Mouse (Mus musculus) MEL (cell line): ENCODE measurements around the gene Gm15737. TPM values are rescaled to one million over a fixed set of nuclear protein-coding genes. Genes with fewer than 3 reads are reported as not detected.

Source experiments
- DNase-seq: peaks from one replicate; pipeline ENCODE4 v3.0.0; 2011; ENCODE audit warnings: low read depth, low spot score
- H3K27ac ChIP-seq: 2 replicates; pipeline ENCODE4 v1.5.1; 2012; ENCODE audit warnings: low read depth, mild to moderate bottlenecking, control low read depth, low read length, moderate library complexity; ENCODE audit not compliant: control insufficient read depth
- H3K27me3 ChIP-seq, 2 experiments: fragments of 150-350 bp in 1 of 2; sonication (generic) in 1 of 2; 2 replicates each; pipeline ENCODE4 v1.6.1; 2012; ENCODE audit warnings: low read length in 2 of 2, mild to moderate bottlenecking in 2 of 2, improper control_type of control experiment in 1 of 2, moderate library complexity in 1 of 2; ENCODE audit not compliant: insufficient read depth in 2 of 2, control insufficient read depth in 1 of 2
- H3K36me3 ChIP-seq, 2 experiments: 2 replicates each; pipeline ENCODE4 v1.6.1; 2012 to 2014; ENCODE audit warnings: low read length in 2 of 2, improper control_type of control experiment in 1 of 2, inconsistent platforms in 1 of 2, mild to moderate bottlenecking in 1 of 2; ENCODE audit not compliant: insufficient read depth in 2 of 2, control insufficient read depth in 1 of 2
- H3K4me1 ChIP-seq, 2 experiments: fragments of 150-350 bp in 1 of 2; sonication (generic) in 1 of 2; 2 replicates each; pipeline ENCODE4 v1.6.1; 2012; ENCODE audit warnings: low read length in 2 of 2, improper control_type of control experiment in 1 of 2, mild to moderate bottlenecking in 1 of 2; ENCODE audit not compliant: insufficient read depth in 2 of 2, control insufficient read depth in 1 of 2
- H3K4me3 ChIP-seq, 2 experiments: fragments of 150-350 bp in 1 of 2; sonication (generic) in 1 of 2; 2 replicates each; pipeline ENCODE4 v1.5.1; 2012; ENCODE audit warnings: low read depth in 2 of 2, low read length in 2 of 2, mild to moderate bottlenecking in 2 of 2, moderate library complexity in 2 of 2, control low read depth in 1 of 2, improper control_type of control experiment in 1 of 2; ENCODE audit not compliant: control insufficient read depth in 1 of 2, insufficient read depth in 1 of 2
- H3K79me2 ChIP-seq: 2 replicates; pipeline ENCODE4 v1.6.1; 2012; ENCODE audit warnings: mild to moderate bottlenecking, low read length, moderate library complexity; ENCODE audit not compliant: control insufficient read depth, poor library complexity, insufficient read depth
- H3K9ac ChIP-seq: 2 replicates; pipeline ENCODE4 v1.6.1; 2012; ENCODE audit warnings: low read depth, mild to moderate bottlenecking, control low read depth, low read length, moderate library complexity; ENCODE audit not compliant: control insufficient read depth, poor library complexity, severe bottlenecking
- H3K9me3 ChIP-seq: fragments of 150-350 bp; sonication (generic); replicated peaks from 2 replicates; pipeline ENCODE4 v1.6.1; 2012; ENCODE audit warnings: mild to moderate bottlenecking, low read length, improper control_type of control experiment, moderate library complexity; ENCODE audit not compliant: insufficient read depth
- BHLHE40 ChIP-seq: IDR thresholded peaks from 2 replicates; pipeline ENCODE4 v1.6.1; 2012; ENCODE audit warnings: low read depth, mild to moderate bottlenecking, inconsistent platforms, low read length, improper control_type of control experiment, borderline replicate concordance
- CHD1 ChIP-seq: IDR thresholded peaks from 2 replicates; pipeline ENCODE4 v1.6.1; 2012; ENCODE audit warnings: low read depth, mild to moderate bottlenecking, inconsistent platforms, low read length, improper control_type of control experiment
- CHD2 ChIP-seq: IDR thresholded peaks from 2 replicates; pipeline ENCODE4 v1.6.1; 2011; ENCODE audit warnings: low read length, improper control_type of control experiment
- E2F4 ChIP-seq: IDR thresholded peaks from 2 replicates; pipeline ENCODE4 v1.6.1; 2011; ENCODE audit warnings: low read depth, low read length, improper control_type of control experiment, borderline replicate concordance
- ETS1 ChIP-seq: IDR thresholded peaks from 2 replicates; pipeline ENCODE4 v1.6.1; 2012; ENCODE audit warnings: low read depth, mild to moderate bottlenecking, inconsistent platforms, low read length, improper control_type of control experiment, moderate library complexity
- GATA1 ChIP-seq: IDR thresholded peaks from 2 replicates; pipeline ENCODE4 v1.6.1; 2011; ENCODE audit warnings: low read depth, low read length, improper control_type of control experiment
- JUND ChIP-seq: IDR thresholded peaks from 2 replicates; pipeline ENCODE4 v1.6.1; 2011; ENCODE audit warnings: low read depth, mild to moderate bottlenecking, improper control_type of control experiment, low read length
- KAT2A ChIP-seq: conservative IDR thresholded peaks from 2 replicates; pipeline ENCODE4 v1.6.1; 2012; ENCODE audit warnings: low read depth, low read length, improper control_type of control experiment, inconsistent platforms
- MAFK ChIP-seq: IDR thresholded peaks from 2 replicates; pipeline ENCODE4 v1.6.1; 2011; ENCODE audit warnings: low read depth, mild to moderate bottlenecking, low read length, improper control_type of control experiment, borderline replicate concordance
- MAX ChIP-seq: IDR thresholded peaks from 2 replicates; pipeline ENCODE4 v1.6.1; 2011; ENCODE audit warnings: low read length, improper control_type of control experiment
- MAZ ChIP-seq: IDR thresholded peaks from 2 replicates; pipeline ENCODE4 v1.6.1; 2012; ENCODE audit warnings: low read depth, mild to moderate bottlenecking, inconsistent platforms, low read length, improper control_type of control experiment
- MXI1 ChIP-seq: IDR thresholded peaks from 2 replicates; pipeline ENCODE4 v1.6.1; 2011; ENCODE audit warnings: mild to moderate bottlenecking, low read depth, low read length, improper control_type of control experiment
- MYB ChIP-seq: IDR thresholded peaks from 2 replicates; pipeline ENCODE4 v1.6.1; 2011; ENCODE audit warnings: mild to moderate bottlenecking, low read depth, low read length, improper control_type of control experiment
- MYC ChIP-seq: IDR thresholded peaks from 2 replicates; pipeline ENCODE4 v1.6.1; 2011; ENCODE audit warnings: low read depth, mild to moderate bottlenecking, low read length, improper control_type of control experiment, moderate library complexity
- NELFE ChIP-seq: IDR thresholded peaks from 2 replicates; pipeline ENCODE4 v1.6.1; 2011; ENCODE audit warnings: low read depth, low read length, improper control_type of control experiment
- NRF1 ChIP-seq: IDR thresholded peaks from 2 replicates; pipeline ENCODE4 v1.6.1; 2014; ENCODE audit warnings: low read depth, mild to moderate bottlenecking, inconsistent platforms, low read length, improper control_type of control experiment, moderate library complexity; ENCODE audit not compliant: poor library complexity, insufficient read depth, severe bottlenecking
- POLR2A ChIP-seq, 2 experiments: IDR thresholded peaks; 2 replicates each; pipeline ENCODE4 v1.6.1; 2011 to 2012; ENCODE audit warnings: low read length in 2 of 2, mild to moderate bottlenecking in 2 of 2, control low read depth in 1 of 2, improper control_type of control experiment in 1 of 2, low read depth in 1 of 2, moderate library complexity in 1 of 2; ENCODE audit not compliant: control insufficient read depth in 1 of 2, insufficient read depth in 1 of 2, poor library complexity in 1 of 2
- POLR2AphosphoS5 ChIP-seq: IDR thresholded peaks from 2 replicates; pipeline ENCODE4 v1.6.1; 2012; ENCODE audit warnings: low read depth, borderline replicate concordance, mild to moderate bottlenecking, inconsistent platforms, low read length, moderate library complexity, mixed read lengths
- RCOR1 ChIP-seq: IDR thresholded peaks from 2 replicates; pipeline ENCODE4 v1.6.1; 2012; ENCODE audit warnings: low read depth, mild to moderate bottlenecking, inconsistent platforms, low read length, improper control_type of control experiment
- TCF12 ChIP-seq: IDR thresholded peaks from 2 replicates; pipeline ENCODE4 v1.6.1; 2014; ENCODE audit warnings: low read depth, mild to moderate bottlenecking, inconsistent platforms, low read length, improper control_type of control experiment, moderate library complexity
- UBTF ChIP-seq: IDR thresholded peaks from 2 replicates; pipeline ENCODE4 v1.6.1; 2012; ENCODE audit warnings: low read depth, mild to moderate bottlenecking, inconsistent platforms, low read length, improper control_type of control experiment, moderate library complexity, borderline replicate concordance; ENCODE audit not compliant: insufficient read depth
- USF1 ChIP-seq: IDR thresholded peaks from 2 replicates; pipeline ENCODE4 v1.6.1; 2014; ENCODE audit warnings: low read depth, mild to moderate bottlenecking, inconsistent platforms, low read length, improper control_type of control experiment, moderate library complexity
- ZC3H11A ChIP-seq: IDR thresholded peaks from 2 replicates; pipeline ENCODE4 v1.6.1; 2012; ENCODE audit warnings: low read depth, mild to moderate bottlenecking, inconsistent platforms, low read length, improper control_type of control experiment
- ZMIZ1 ChIP-seq: IDR thresholded peaks from 2 replicates; pipeline ENCODE4 v1.6.1; 2012; ENCODE audit warnings: low read depth, mild to moderate bottlenecking, inconsistent platforms, low read length, improper control_type of control experiment, moderate library complexity
- polyA plus RNA-seq, 2 experiments: library from polyadenylated mRNA; stranded (reverse) in 1 of 2; unstranded in 1 of 2; fragments of >175 nt in 1 of 2; fragments of >200 nt in 1 of 2; gene quantifications; 2 replicates each; pipeline versions ENCODE4 v1.2.1 to v1.2.4; 2012; ENCODE audit warnings: low replicate concordance in 2 of 2, low read depth in 1 of 2; ENCODE audit not compliant: insufficient read length in 2 of 2, insufficient read depth in 1 of 2, missing spikeins in 1 of 2
- total RNA-seq: library from RNA; depleted of rRNA; stranded (reverse); fragments of 300-350 nt; gene quantifications from 2 replicates; pipeline ENCODE4 v1.2.3, GENCODE M21; 2012

Gene Gm15737
- total and polyA plus RNA-seq, 3 experiments, result not detected

DNA sequence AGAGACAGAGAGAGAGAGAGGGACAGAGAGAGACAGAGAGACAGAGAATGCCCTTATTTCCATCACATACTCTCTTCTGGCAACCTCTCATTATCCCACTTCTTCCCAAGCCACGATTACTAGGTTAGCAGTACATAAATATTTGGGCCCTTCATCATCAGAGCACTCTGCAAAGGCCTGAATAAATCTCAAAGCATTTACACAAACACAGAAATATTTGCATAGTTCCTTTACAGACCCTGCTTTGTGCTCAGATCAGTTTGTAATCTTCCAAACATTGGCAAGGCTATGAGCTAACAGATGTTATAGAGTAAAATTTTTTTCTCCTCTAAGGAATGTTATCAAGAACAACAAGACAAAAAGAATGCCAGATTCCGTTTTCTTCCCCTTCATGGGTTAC lies 35.3 kb downstream of the Gm15737 start (continued):
- TF ChIP-seq USF1 (no peak), CHD1 (no peak), E2F4 (no peak)

DNA sequence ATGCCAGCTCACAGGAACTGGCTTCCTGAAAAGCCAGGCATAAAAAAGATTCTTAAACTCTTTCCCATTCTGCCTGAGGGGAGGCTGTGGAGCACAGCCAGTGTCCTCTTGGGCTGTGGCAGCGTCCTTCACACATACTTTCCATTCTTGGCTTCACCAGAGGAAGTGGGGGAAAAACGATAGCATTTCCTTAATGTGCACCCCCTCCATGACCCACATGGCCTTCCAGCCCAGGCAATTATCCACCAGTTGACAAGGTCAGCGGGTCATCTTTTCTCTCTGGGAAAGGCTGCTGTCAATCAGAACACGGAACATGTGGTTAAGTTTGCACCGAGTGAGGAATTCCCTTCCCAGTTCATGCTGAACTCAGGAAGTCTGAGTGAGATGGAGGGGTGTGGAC lies 36.8 kb downstream of the Gm15737 start:
- no peak overlapping the region for H3K27ac ChIP-seq
- TF ChIP-seq RCOR1 (no peak), BHLHE40 (no peak), MAZ (no peak), JUND (no peak), GATA1 (no peak), KAT2A (no peak), ZC3H11A (no peak), TCF12 (no peak), USF1 (no peak), NRF1 (no peak), MYC (no peak), UBTF (no peak), MAFK (no peak), NELFE (no peak), MXI1 (no peak), POLR2A (IDR thresholded peaks at IDR 0.05; ENCODE audit: control insufficient read depth in 1 of 2, insufficient read depth in 1 of 2, low read depth in 1 of 2, low read length in 2 of 2, poor library complexity in 1 of 2) (no peak)
- TF ChIP-seq, all 39 proteins: peak for 0
- Histone ChIP-seq H3K4me3 (no peak overlapping the region), H3K27me3 (no peaks in the 10 kb centered on the region), H3K79me2 (no peaks in the 10 kb centered on the region), H3K9me3 (no peaks in the 10 kb centered on the region), H3K9ac (no peak overlapping the region), H3K4me1 (no peaks in the 10 kb centered on the region), H3K36me3 (no peaks in the 10 kb centered on the region)
- no peak for DNase-seq

DNA sequence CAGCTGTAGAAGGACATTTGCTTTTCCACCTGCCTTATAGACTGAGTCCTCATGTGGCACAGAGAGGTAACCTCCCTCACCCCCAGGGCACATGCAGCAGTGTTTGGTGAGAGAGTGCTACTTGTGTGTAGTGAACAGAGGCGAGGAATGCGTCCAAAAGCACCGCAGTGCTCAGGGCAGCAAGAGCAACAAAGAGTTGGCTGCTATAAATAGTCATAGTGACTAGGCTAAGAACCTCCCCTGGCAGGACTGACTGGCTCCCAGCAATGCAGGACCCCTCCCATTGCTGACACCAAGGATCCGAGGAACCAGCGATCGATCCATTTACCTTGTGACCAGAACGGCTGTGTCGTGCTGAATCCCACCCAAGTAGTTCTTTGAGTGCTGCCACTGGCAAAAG lies 40.2 kb downstream of the Gm15737 start:
- DNase-seq, result no peak
- H3K79me2 ChIP-seq, result no peaks in the 10 kb centered on the region
- no peaks in the 10 kb centered on the region for H3K9me3 ChIP-seq

More for the DNA sequence above, 40.2 kb downstream of the Gm15737 start:
- Histone ChIP-seq H3K27me3 (no peaks in the 10 kb centered on the region), H3K36me3 (no peaks in the 10 kb centered on the region), H3K4me3 (no peak overlapping the region), H3K4me1 (no peaks in the 10 kb centered on the region), H3K9ac (no peak overlapping the region), H3K27ac (no peak overlapping the region)
- TF ChIP-seq MAFK, result no peak
- TF ChIP-seq NRF1, result no peak
- TF ChIP-seq E2F4, result no peak
- no peak for TF ChIP-seq CHD1
- no peak for TF ChIP-seq UBTF
- TF ChIP-seq ETS1, result no peak
- no peak for TF ChIP-seq MAX
- TF ChIP-seq MYB, result no peak
- no peak for TF ChIP-seq CHD2
- no peak for TF ChIP-seq JUND
- no peak for TF ChIP-seq ZMIZ1
- no peak for TF ChIP-seq POLR2AphosphoS5
- no peak for TF ChIP-seq MXI1
